Comparison of ENCODE assay signal across 8 mouse cellular contexts in genomic region chr9:107887804-107888266, GRCm38 (mm10). TPM values are rescaled to one million over a fixed set of nuclear protein-coding genes. Genes with fewer than 3 reads are reported as not detected.
A peak's percentile ranks its signal among the peaks of the same experiment; 100 is the strongest.
DNase-seq lines count a peak whose midpoint lies in the region; ATAC-seq lines count a peak whose summit lies in the region.

Gene Mon1a (plus strand): TSS chr9:107888151.

- H3K4me3 ChIP-seq in intestine, embryonic 16.5 days (ENCODE audit: low read length) = peak within 1 kb of the TSS; percentile 84

- ATAC-seq in intestine, embryonic 16.5 days = peak; percentile 95

- H3K27me3 ChIP-seq in intestine, embryonic 16.5 days (replicated peaks; ENCODE audit: control insufficient read depth, insufficient read depth, low read length) = 0 out of 2 replicates have a peak, but pooled peaks cover 4% of the 10 kb centered on the region

- H3K9ac ChIP-seq in intestine, embryonic 16.5 days (ENCODE audit: low read depth, low read length) = peak within 1 kb of the TSS; percentile 80

- H3K27ac ChIP-seq in intestine, embryonic 16.5 days (ENCODE audit: low read length) = peak within 1 kb of the TSS; percentile 82

- H3K36me3 ChIP-seq in intestine, embryonic 16.5 days (ENCODE audit: control insufficient read depth, insufficient read depth, low read length) = no peaks in the 10 kb centered on the region; the same call in 1 of the 2 replicates

- H3K4me1 ChIP-seq in intestine, embryonic 16.5 days (ENCODE audit: control insufficient read depth, insufficient read depth, low read length) = peaks cover 11% of the 10 kb centered on the region; the same call in 1 of the 2 replicates

- under 1% methylated on average over 28 of the region's 28 CpGs for WGBS in intestine, embryonic 16.5 days

- H3K9me3 ChIP-seq in intestine, embryonic 16.5 days (ENCODE audit: control insufficient read depth, low read length) = no peaks in the 10 kb centered on the region

- DNase-seq in adrenal gland, postnatal 10 days = peak; percentile 92
- DNase-seq in embryo, embryonic 9.5 days (ENCODE audit: extremely low spot score) = peak; percentile 86
- DNase-seq in gastrocnemius, postnatal 4 days (ENCODE audit: low spot score in 2 of 2) = peak; percentile 53 to 76
- DNase-seq in left cerebral cortex, postnatal 25 days (ENCODE audit: low spot score in 2 of 2) = peak; percentile 86 to 93
- DNase-seq in mesoderm, embryonic 11.5 days (ENCODE audit: low read depth, low spot score) = peak; percentile 84
- peak; percentile 88 for DNase-seq in right cerebral cortex, postnatal 25 days
- peak; percentile 91 for DNase-seq in yolk sac, embryonic 10.5 days (ENCODE audit: low spot score)

- peak within 1 kb of the TSS; percentile 86 for H3K4me2 ChIP-seq in intestine, embryonic 16.5 days (ENCODE audit: low read depth, low read length)

- intact Hi-C loops in left cerebral cortex, postnatal 25 days (cut with DNase I) = no loop called here

RNA-seq across cellular contexts. Expression of gene Mon1a, which starts in this region (rescaled TPM):
- 10 to 100 TPM; 11.1 to 13.1 TPM for total RNA-seq in adrenal gland, postnatal 10 days (2021)
- total RNA-seq in gastrocnemius, postnatal 4 days (2021) = 1 to 10 TPM; 5.3 to 6.2 TPM
- 22.5 and 23.8 TPM in 2 replicates for polyA plus RNA-seq in intestine, embryonic 16.5 days (2015; fragmentation: Nextera tagmentation; extraction: Ambion mirVana)
- 10 to 100 TPM; 22.2 to 25.4 TPM for total RNA-seq in left cerebral cortex, postnatal 25 days (2021)

Comparison
In these comparisons a context has a peak if more than half of its experiments do, and no peak if none do; other contexts are left out.
1. Peak in every context shown above with its lines: DNase-seq, ATAC-seq, H3K4me3 ChIP-seq and H3K27ac ChIP-seq.